Mouse (Mus musculus) adrenal gland, postnatal 14 days (tissue): ENCODE measurements around the gene Rhot1. TPM values are rescaled to one million over a fixed set of nuclear protein-coding genes. Genes with fewer than 3 reads are reported as not detected.

Experiments used
- DNase-seq: peaks from one replicate; pipeline ENCODE4 v3.0.0; 2021; ENCODE audit warnings: mixed read lengths
- total RNA-seq: library from RNA; stranded (reverse); gene quantifications from 2 replicates; pipeline ENCODE4 v1.2.3, GENCODE M21; 2021

Rhot1 gene
- total RNA-seq, 1 experiment from 2014 or later: 66.5 TPM

DNA sequence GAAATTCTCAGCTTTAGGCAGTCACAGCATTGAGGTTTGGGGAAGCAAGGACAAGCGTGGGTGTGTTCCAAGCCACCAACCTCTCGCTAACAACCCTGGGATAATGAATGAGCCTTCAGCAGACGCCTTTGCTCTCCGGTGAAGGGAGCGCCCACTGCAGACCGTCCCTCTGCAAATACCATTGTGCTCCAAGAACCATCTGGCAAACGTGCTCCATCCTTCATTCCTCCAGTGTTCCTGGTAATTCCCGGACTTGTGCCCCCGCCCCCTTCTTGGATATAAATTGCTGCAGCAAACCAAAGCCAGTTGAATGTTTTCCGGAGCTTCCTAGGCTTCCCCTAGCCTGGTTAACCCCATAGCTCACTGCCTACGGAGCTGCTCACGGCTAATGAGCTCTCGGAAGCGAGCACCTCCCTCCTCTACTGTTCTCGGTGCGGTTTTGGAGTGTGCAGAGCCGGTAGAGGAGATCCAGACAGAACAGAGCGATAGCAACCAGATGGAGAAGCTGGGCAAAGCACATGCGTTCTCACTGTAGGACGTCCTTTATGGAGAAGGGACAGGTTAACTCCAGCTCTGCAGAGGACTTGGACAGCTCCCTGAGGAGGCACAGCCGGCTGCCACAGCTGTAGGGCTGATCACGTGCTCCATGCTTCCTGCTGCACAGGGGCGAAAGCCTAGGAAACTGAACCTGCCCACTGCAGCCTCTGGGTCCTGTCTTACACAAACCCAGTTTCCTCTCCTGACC, 81.1 kb downstream of the Rhot1 start:
- peak; percentile 52 for DNase-seq

GRCm38 (mm10) chr11:80291004-80291403, 82.2 kb downstream of the Rhot1 start:
- DNase-seq: no peak

- DNase-seq: no peak
These were observed 83.6 kb downstream of the Rhot1 start for GRCm38 (mm10) chr11:80292463-80292862.

GRCm38 (mm10) chr11:80295066-80295465, 86.2 kb downstream of the Rhot1 start:
- no peak for DNase-seq

GRCm38 (mm10) chr11:80295785-80296184, 87.0 kb downstream of the Rhot1 start:
- no peak for DNase-seq

DNA sequence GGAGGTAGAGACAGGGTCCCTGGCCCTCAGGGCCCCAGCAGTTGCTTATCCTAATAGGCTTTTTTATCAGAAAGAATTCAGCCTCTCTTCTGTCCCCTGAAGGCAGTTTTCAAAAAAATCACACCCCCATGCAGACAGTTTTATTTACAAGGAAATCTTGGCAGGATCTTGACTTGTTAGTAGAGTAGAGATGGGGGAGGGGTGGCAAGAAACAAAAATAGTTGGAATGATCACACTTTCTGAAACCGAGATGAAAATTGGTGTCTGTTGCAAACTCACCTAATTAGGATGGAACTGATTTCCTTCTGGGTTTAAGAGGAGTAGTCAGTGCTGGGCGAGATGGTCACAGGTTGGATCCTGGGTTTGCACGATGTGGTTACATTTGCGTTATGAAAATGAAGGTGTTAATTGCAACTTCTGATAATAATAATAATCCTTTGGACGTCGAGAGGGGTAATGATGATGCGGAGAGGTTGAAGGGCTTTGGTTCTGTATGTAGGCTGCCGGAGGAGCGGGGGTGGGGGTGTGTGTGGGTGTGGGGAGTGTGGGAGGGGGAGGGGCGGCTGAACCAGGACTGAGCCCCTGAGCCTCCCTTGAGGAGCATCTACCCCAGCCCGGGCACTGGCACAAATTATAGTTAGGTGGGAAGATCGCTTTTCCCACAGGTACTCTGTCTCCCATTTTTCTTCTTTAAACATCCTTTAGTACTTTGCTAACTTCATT, 90.9 kb downstream of the Rhot1 start:
- no peak for DNase-seq

DNA sequence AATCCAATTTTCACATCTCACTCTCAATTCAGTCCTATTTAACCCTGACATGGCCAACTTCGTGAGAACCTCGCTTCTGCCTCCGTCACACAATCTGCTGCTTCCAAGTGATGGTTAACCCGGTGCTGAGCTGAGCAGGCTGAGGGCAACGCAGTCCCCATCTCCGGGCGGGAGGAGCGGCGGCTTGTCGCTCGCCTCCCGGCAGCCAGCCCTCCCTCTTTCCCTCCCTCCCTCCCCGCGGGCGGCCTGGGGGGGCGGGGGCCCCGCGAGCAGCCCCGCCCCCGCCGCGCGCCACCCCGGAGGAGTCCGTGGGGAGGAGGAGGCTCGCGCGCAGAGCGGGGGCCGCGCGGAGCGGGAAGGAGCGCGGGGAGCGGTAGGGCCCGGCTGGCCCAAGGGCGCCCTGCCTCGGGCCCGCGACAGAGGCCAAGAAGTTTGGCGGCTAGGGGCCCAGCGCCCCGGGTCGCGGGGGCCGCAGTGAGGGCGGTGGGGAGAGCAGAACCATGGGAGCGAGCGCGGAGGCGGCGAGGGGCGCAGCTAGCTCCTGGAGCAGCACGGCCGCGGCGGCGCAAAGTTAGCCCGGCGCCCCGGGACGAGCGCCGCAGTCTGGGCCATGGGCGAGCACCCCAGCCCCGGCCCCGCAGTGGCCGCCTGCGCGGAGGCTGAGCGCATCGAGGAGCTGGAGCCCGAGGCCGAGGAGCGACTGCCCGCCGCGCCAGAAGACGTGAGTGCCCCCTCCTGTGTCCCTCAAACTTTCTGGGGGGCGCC, 91.9 kb downstream of the Rhot1 start, which contains the start of gene Rhbdl3:
TSS of gene Rhbdl3 (plus strand) at position 362 of the 765 bp plus-strand sequence.
- DNase-seq: peak; percentile 71

GRCm38 (mm10) chr11:80301316-80302045, 92.7 kb downstream of the Rhot1 start:
- peak; percentile 71 for DNase-seq

- DNase-seq: no peak
These were observed 93.2 kb downstream of the Rhot1 start for GRCm38 (mm10) chr11:80302046-80302390.

- DNase-seq: peak; percentile 79
These were observed 93.7 kb downstream of the Rhot1 start for GRCm38 (mm10) chr11:80302536-80302935.

DNA sequence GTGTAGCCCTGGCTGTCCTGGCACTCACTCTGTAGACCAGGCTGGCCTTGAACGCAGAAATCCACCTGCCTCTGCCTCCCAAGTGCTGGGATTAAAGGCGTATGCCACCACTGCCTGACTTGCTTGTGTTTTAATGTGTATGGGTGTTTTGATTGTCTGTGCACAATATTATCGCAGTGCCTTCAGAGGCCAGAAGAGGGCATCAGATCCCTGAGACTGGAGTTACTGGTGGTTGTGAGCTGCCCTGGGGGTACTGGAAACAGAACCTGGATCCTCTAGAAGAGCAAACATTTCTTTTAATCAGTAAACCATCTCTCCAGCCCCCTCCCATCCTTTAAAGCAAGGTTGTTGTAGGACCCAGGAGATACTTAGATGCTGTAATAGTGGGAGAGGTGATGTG, 94.9 kb downstream of the Rhot1 start:
- DNase-seq: no peak

DNA sequence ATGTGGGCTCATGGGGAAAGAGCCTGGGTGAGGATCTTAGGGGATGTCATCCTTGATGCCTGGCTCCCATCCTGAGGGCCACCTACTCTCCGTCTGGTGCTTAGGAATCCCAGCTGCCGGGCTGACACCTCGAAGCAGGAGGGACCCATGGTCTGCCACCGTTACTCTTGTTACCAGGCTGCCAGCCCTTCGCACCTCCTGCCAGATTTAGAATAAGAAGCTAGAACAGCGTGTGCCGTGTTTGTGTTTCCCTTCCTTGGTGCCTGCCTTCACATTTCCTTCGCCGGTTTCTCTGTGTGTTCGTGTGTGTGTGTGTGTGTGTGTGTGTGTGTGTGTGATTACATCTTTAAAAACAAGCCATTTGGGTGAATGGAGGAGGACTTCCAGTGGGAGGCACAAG, 96.0 kb downstream of the Rhot1 start:
- no peak for DNase-seq

DNA sequence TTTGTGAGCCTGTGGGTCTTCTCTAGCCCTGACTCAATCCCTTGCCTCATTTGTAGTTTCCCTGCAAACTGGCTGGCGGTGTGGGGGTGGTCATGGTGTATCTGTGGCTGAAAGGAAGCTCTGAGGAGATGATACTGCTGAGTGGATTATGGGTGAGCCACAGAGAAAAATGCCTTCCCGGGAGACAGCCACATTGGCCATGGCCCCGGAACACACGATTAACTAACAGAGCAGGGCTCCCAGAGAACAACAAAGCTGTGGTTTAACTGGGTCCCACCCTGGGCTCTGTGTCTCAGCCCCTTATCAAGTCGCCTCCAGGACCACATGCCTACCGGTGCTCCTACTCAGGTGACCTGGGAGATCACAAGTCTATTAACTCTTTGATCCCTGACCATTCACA, 99.7 kb downstream of the Rhot1 start:
- no peak for DNase-seq

DNA sequence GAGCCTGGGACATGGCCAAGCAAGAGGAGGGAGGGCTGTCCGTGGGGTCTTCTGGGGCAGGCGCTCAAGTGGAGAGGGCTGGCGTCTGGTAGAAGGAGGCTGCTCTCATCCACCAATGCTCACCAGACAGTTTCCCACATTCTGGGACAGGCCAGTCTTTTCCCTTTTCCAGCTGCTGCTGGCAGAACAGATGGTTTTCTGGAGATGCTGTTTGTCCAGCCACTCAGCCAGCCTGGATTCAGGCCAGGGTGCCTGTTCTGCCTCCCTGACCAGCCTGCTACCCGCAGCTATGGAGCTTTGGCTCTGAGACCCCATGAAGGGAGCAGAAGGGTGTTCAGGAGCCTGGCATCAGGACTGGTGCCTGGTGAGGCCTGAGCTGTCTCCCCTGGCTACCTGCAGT, 102.5 kb downstream of the Rhot1 start:
- DNase-seq: no peak

GRCm38 (mm10) chr11:80312049-80312448, 103.2 kb downstream of the Rhot1 start:
- no peak for DNase-seq

DNA sequence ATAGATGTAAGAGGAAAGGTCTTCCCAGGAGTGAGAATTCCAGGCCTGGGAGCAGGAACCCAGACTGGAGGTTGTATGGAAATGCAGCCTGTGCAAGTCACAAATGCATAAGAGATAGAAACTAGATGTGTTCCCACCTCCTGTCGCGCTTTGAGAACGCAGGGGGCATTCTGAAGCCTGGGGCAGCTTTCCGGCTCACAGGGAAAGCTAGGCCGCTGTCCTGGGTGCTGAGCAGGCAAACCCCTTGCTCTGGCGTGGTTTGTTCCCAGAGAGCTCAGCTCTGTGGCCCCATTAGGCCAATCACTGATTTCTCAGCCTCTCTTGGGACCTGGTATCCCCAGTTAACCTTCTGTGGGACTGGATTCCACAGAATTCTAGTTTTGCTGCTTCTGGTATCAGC, 103.7 kb downstream of the Rhot1 start:
- peak; percentile 64 for DNase-seq

- DNase-seq: no peak
These were observed 104.6 kb downstream of the Rhot1 start for GRCm38 (mm10) chr11:80313462-80313861.

GRCm38 (mm10) chr11:80313944-80314343, 105.1 kb downstream of the Rhot1 start:
- no peak for DNase-seq

- DNase-seq: no peak
These were observed 107.2 kb downstream of the Rhot1 start for GRCm38 (mm10) chr11:80315743-80316639.
